Mouse (Mus musculus) ovary, adult 18-20 months (tissue): Measurements from ENCODE around the gene Marf1.
"Not testable (repeated sequence)": the region's sequence is repeated elsewhere in the genome, so short reads cannot be mapped to it uniquely, and the experiment has no call there.

Experiments used
- DNase-seq: peaks from one replicate; pipeline ENCODE4 v3.0.0; 2022; ENCODE audit warnings: low spot score, mixed read lengths

Marf1 gene

GRCm38 (mm10) chr16:14066571-14066970, 96.6 kb downstream of the Marf1 start:
- DNase-seq, result not testable (repeated sequence)

DNA sequence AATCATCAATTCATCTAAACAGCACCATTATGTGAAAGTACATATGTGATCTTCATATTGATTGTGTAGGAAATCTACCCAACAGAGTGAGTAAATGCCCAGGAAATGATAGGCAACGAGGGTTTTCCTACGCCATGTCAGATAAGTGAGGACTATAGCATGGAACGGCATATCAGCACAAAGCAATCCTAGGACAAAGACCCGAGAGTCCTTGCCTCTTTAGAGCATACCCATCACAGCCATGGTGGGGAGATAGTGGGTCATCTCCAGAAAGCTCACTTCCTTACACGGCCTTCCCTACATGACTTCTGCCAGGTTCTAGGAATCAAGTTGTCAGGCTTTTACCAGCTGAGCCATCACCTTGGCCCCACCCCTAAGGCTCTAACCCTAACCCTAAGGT, 103.3 kb downstream of the Marf1 start:
- DNase-seq, result no peak
